Mouse (Mus musculus) forebrain, postnatal 0 days (tissue): ENCODE data around the gene Upf1. TPM values are rescaled to one million over a fixed set of nuclear protein-coding genes. Genes with fewer than 3 reads are reported as not detected.
A peak's percentile ranks its signal among the peaks of the same experiment; 100 is the strongest.

Experiments used
- ATAC-seq: fragments of 200-750 bp; cut with Nextera tagmentation; 2 replicates; pipeline ENCODE4 v1.8.0; 2017; ENCODE audit warnings: mild to moderate bottlenecking, moderate library complexity
- DNase-seq: peaks from one replicate; pipeline ENCODE4 v3.0.0-alpha.2; 2015
- H3K27ac ChIP-seq: fragments of 300-500 bp; sonication (generic); 2 replicates; pipeline ENCODE4 v1.5.1; 2014; ENCODE audit warnings: low read depth, mild to moderate bottlenecking, antibody characterized with exemption, low read length, moderate library complexity, mixed read lengths
- H3K27me3 ChIP-seq: fragments of 300-500 bp; sonication (generic); 2 replicates; pipeline ENCODE4 v1.6.1; 2014; ENCODE audit warnings: mild to moderate bottlenecking, low read length, mixed read lengths; ENCODE audit not compliant: insufficient read depth
- H3K36me3 ChIP-seq: fragments of 300-500 bp; sonication (generic); 2 replicates; pipeline ENCODE4 v1.6.1; 2014; ENCODE audit warnings: mild to moderate bottlenecking, moderate library complexity; ENCODE audit not compliant: insufficient read depth
- H3K4me1 ChIP-seq: fragments of 300-500 bp; sonication (generic); 2 replicates; pipeline ENCODE4 v1.6.1; 2014; ENCODE audit warnings: antibody characterized with exemption; ENCODE audit not compliant: insufficient read depth
- H3K4me2 ChIP-seq: fragments of 300-500 bp; sonication (generic); 2 replicates; pipeline ENCODE4 v1.6.1; 2014; ENCODE audit warnings: low read depth, mild to moderate bottlenecking, moderate library complexity
- H3K4me3 ChIP-seq: fragments of 300-500 bp; sonication (generic); 2 replicates; pipeline ENCODE4 v1.5.1; 2014; ENCODE audit warnings: low read depth, low read length, mixed read lengths
- H3K9ac ChIP-seq: fragments of 300-500 bp; sonication (generic); 2 replicates; pipeline ENCODE4 v1.6.1; 2014; ENCODE audit warnings: mild to moderate bottlenecking
- H3K9me3 ChIP-seq: fragments of 300-500 bp; sonication (generic); 2 replicates; pipeline ENCODE4 v1.6.1; 2016; ENCODE audit warnings: low read length
- CTCF ChIP-seq: sonication (generic); IDR thresholded peaks from 2 replicates; pipeline ENCODE4 v1.5.1; 2016; ENCODE audit warnings: antibody characterized with exemption, control low read depth, low read depth
- WGBS: fragments of 180-500 bp; shearing (Covaris S2); extraction: QIAGEN DNeasy Blood & Tissue Kit; methylation state at CpG from one replicate; pipeline ENCODE4 v1.1.7; 2014; 5-methylcytosine and 5-hydroxymethylcytosine counted together
- polyA plus RNA-seq: library from polyadenylated mRNA; unstranded; fragments of >200 nt; fragmentation: Nextera tagmentation; extraction: Ambion mirVana; gene quantifications from 2 replicates; pipeline ENCODE4 v1.2.1, GENCODE M21; 2015
- total RNA-seq: library from RNA; depleted of rRNA; stranded (reverse); fragments of >200 nt; gene quantifications from 2 replicates; pipeline ENCODE4 v1.2.3, GENCODE M21; 2014

The Upf1 gene
- total and polyA plus RNA-seq, 2 experiments from 2014 or later, result 9.0 to 38.7 TPM

DNA sequence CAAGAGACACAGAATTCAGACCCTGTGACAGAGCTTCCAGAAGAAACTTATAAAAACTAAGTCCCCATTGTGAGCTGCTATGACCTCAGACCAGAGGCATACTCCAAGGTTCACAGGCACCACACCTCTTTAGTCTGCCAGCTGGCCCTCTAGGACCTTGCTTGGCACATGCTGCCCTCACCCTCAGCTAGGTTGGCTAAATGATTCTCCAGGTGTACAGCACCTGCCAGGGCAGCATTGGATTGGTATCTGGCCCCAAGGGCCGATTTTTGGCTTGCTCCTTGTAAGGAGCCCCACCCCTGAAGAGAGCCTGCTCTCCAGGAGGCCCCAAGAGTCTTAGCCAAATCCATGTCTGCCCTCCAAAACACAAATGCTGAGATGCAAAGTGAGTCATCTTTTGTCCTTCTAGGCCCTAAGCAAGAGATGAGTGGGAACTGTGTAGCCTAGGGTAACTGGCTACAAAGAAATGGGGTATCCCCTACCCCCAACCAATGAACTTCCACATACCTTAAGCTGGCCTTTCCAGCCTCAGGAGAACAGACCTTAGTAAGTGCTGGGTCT, 5.1 kb downstream of the Upf1 start:
- Histone ChIP-seq H3K4me2 (no peak overlapping the region), H3K36me3 (peaks cover 12% of the 10 kb centered on the region; the same call in 1 of the 2 replicates), H3K4me1 (peaks cover 19% of the 10 kb centered on the region), H3K27me3 (no peaks in the 10 kb centered on the region), H3K27ac (no peak overlapping the region), H3K9ac (0 out of 2 replicates have a peak overlapping the region, but pooled peaks have one; percentile 10), H3K4me3 (no peak overlapping the region), H3K9me3 (no peaks in the 10 kb centered on the region)
- no peak for ATAC-seq
- WGBS, result 74% methylated on average over 1 of the region's 1 CpGs
- DNase-seq, result no peak
- TF ChIP-seq CTCF, result no peak

DNA sequence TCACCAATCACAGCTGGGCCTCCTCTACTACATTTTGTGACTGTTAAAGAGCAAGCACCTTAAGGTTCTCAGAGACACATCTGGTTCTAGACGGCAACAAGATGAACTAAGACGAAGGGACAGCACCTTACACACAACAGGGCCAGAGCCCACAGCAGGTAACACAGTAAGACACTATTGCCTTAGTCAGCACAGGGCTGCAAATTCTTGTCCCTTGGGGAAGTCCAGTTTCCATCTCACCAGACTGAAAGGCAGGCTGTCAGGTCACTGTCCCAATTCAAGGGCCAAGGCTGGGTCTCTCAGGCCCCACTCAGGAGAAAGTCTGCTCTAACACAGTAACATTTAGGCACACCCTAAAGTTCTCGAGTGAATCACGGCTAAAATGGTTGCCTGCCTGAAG, 5.6 kb downstream of the Upf1 start:
- ATAC-seq (no peak), DNase-seq (no peak)
- no peak overlapping the region for H3K27ac ChIP-seq
- no peak overlapping the region for H3K4me3 ChIP-seq
- H3K36me3 ChIP-seq, result peaks cover 17% of the 10 kb centered on the region; the same call in 1 of the 2 replicates
- no peaks in the 10 kb centered on the region for H3K27me3 ChIP-seq
- H3K9ac ChIP-seq, result 0 out of 2 replicates have a peak overlapping the region, but pooled peaks have one; percentile 10
- peaks cover 19% of the 10 kb centered on the region for H3K4me1 ChIP-seq
- 86% methylated on average over 4 of the region's 4 CpGs for WGBS
- TF ChIP-seq CTCF, result no peak
- no peaks in the 10 kb centered on the region for H3K9me3 ChIP-seq
- no peak overlapping the region for H3K4me2 ChIP-seq

DNA sequence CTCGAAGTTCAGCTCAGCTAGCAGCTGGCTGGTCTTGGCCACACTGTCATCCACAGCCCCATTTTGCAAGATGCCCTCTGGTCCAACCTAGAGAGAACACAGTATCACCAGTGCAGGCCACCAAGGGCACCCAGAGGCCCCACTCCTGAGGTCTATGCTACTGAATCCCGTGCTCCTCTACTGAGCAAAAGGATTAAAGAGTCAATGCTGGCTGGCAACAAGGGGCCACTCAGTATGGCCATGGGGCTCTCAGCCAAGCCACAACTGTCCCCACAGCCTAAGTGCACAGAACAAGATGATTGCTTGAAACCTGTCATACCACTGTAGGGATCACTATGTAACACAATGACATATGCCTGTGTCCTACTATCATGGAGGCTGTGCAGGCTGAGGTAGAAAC, 8.8 kb downstream of the Upf1 start:
- Histone ChIP-seq H3K27me3 (no peaks in the 10 kb centered on the region), H3K4me3 (no peak overlapping the region), H3K27ac (no peak overlapping the region), H3K36me3 (peaks cover 43% of the 10 kb centered on the region), H3K4me1 (no peaks in the 10 kb centered on the region), H3K9me3 (no peaks in the 10 kb centered on the region), H3K9ac (no peak overlapping the region), H3K4me2 (no peak overlapping the region)
- DNase-seq (no peak), ATAC-seq (no peak; the same call in 1 of the 2 replicates)
- no peak for TF ChIP-seq CTCF
- 84% methylated on average over 2 of the region's 2 CpGs for WGBS

DNA sequence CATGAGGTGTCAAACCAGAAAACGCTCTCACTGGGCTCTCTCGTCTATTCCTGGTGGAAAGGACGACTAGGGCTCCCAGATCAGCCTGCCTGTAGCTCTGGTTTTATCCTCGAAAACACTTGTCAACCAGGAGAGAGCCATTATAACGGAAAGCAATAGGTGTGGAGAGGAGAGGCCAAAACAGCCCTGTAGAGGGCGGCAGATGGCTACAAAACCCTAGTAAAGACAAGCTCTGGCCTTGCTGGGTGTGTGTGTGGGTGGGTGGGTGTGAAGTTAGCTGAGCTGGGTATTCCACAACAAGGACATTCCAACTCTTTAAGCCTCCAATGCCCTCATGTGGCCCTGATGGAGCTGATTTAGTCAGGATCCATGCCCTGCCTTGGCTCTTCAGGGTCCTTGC, 9.4 kb downstream of the Upf1 start:
- DNase-seq, result peak; percentile 71
- Histone ChIP-seq H3K4me3 (no peak overlapping the region), H3K9me3 (no peaks in the 10 kb centered on the region), H3K9ac (no peak overlapping the region), H3K36me3 (peaks cover 48% of the 10 kb centered on the region), H3K4me2 (no peak overlapping the region), H3K27me3 (no peaks in the 10 kb centered on the region), H3K27ac (no peak overlapping the region), H3K4me1 (no peaks in the 10 kb centered on the region)
- peak; percentile 87 for ATAC-seq
- TF ChIP-seq CTCF, result peak; percentile 67
- 52% methylated on average over 6 of the region's 6 CpGs for WGBS

DNA sequence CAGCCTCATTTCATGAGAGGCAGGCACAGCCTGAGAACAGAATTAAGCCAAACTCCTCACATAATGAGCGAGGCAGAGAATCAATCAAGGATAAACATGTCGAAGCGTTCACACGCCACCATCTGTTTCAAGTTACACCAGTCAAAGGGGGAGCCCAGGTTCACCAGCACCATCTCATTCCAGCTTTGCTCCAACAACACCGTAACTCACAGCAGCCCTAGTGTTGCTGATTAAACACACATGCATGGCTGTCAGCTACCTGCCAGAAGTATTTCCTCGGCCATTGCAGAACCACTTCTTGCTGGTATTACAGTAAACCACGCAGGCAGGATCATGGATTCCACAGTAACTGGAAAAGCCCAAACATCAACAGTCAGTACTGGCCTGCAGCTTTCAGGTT, 10.0 kb downstream of the Upf1 start:
- ATAC-seq, result no peak
- 68% methylated on average over 7 of the region's 7 CpGs for WGBS
- no peak overlapping the region for H3K27ac ChIP-seq
- DNase-seq, result no peak
- no peaks in the 10 kb centered on the region for H3K9me3 ChIP-seq
- no peak overlapping the region for H3K4me3 ChIP-seq
- no peaks in the 10 kb centered on the region for H3K4me1 ChIP-seq
- TF ChIP-seq CTCF, result no peak
- no peaks in the 10 kb centered on the region for H3K27me3 ChIP-seq
- H3K4me2 ChIP-seq, result no peak overlapping the region
- H3K9ac ChIP-seq, result no peak overlapping the region
- peaks cover 55% of the 10 kb centered on the region for H3K36me3 ChIP-seq

DNA sequence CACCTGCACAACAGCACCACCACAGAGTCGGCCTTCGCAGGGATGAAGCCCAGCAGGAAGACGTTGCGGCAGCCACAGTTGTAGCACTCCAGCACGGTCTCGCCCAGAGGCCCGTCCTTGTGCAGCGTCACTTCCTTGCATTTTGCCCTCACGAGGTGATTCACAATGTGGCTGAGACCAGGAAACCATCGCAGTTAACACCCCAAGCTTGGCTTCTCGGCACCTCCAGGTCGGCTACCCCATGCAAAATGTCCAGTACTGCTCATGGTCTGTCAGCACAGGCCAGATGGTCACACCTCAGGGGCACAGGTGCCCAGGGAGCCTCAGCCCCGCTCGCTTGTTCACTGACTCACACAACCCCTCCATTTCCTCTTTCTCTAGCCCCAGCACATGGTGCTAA, 11.1 kb downstream of the Upf1 start:
- Histone ChIP-seq H3K4me2 (no peak overlapping the region), H3K36me3 (peaks cover 65% of the 10 kb centered on the region), H3K9me3 (no peaks in the 10 kb centered on the region), H3K4me3 (no peak overlapping the region), H3K27ac (no peak overlapping the region), H3K9ac (no peak overlapping the region), H3K27me3 (no peaks in the 10 kb centered on the region), H3K4me1 (no peaks in the 10 kb centered on the region)
- no peak for DNase-seq
- no peak for ATAC-seq
- TF ChIP-seq CTCF, result no peak
- WGBS, result 93% methylated on average over 14 of the region's 14 CpGs

DNA sequence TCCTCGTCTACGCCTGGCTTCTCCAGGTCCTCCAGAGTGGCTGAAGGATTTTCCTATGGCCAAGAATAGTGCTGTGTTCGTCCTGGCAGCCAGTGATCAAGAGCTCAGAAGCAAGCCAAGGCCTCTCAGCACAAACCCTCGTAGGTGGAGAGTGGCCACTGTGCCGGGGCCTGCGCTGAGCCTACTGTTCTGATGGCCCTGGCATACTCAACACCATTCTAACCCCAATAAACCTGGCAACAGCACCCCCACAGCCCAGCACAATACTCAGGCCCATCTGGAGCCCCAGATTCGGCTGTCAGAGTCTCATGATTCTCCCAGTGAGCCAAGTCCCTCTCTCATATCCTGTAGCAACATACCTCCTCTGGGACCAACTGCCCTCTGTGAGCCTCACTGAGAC, 12.4 kb downstream of the Upf1 start:
- Histone ChIP-seq H3K27me3 (no peaks in the 10 kb centered on the region), H3K9ac (no peak overlapping the region), H3K9me3 (no peaks in the 10 kb centered on the region), H3K4me2 (no peak overlapping the region), H3K4me1 (no peaks in the 10 kb centered on the region), H3K4me3 (no peak overlapping the region), H3K27ac (no peak overlapping the region), H3K36me3 (peaks cover 76% of the 10 kb centered on the region)
- no peak for ATAC-seq
- TF ChIP-seq CTCF, result no peak
- WGBS, result 91% methylated on average over 7 of the region's 7 CpGs
- no peak for DNase-seq
